Mouse (Mus musculus) myocyte (in vitro differentiated cells): Measurements from ENCODE around the gene Fuz. TPM values are rescaled to one million over a fixed set of nuclear protein-coding genes. Genes with fewer than 3 reads are reported as not detected.

Source experiments
- H3K27me3 ChIP-seq: one replicate; pipeline ENCODE4 v1.6.1; 2011; ENCODE audit not compliant: control insufficient read depth, insufficient read depth, insufficient read length
- H3K36me3 ChIP-seq: one replicate; pipeline ENCODE4 v1.6.1; 2011; ENCODE audit not compliant: control insufficient read depth, insufficient read depth
- H3K4me2 ChIP-seq: one replicate; pipeline ENCODE4 v1.6.1; 2011; ENCODE audit warnings: low read depth, control low read depth
- H3K4me3 ChIP-seq: one replicate; pipeline ENCODE4 v1.5.1; 2011; ENCODE audit warnings: mild to moderate bottlenecking, control low read depth, moderate library complexity
- H3K79me2 ChIP-seq: one replicate; pipeline ENCODE4 v1.6.1; 2011; ENCODE audit not compliant: control insufficient read depth, insufficient read depth
- H3ac ChIP-seq: one replicate; pipeline ENCODE4 v1.6.1; 2011; ENCODE audit not compliant: control insufficient read depth, insufficient read length
- CEBPB ChIP-seq: IDR thresholded peaks from 2 replicates; pipeline ENCODE4 v1.6.1; 2011; ENCODE audit warnings: mild to moderate bottlenecking, moderate library complexity; ENCODE audit not compliant: poor library complexity, insufficient read depth, severe bottlenecking
- E2F4 ChIP-seq: IDR thresholded peaks from one replicate; pipeline ENCODE4 v1.6.1; 2011; ENCODE audit warnings: mild to moderate bottlenecking, control low read depth, moderate library complexity; ENCODE audit not compliant: insufficient read depth
- MAX ChIP-seq: IDR thresholded peaks from one replicate; pipeline ENCODE4 v1.6.1; 2011; ENCODE audit warnings: low read depth, mild to moderate bottlenecking, control low read depth
- MYOD1 ChIP-seq, 3 experiments: IDR thresholded peaks; one replicate each; pipeline ENCODE4 v1.6.1; 2011; ENCODE audit warnings: control low read depth in 2 of 3, low read depth in 2 of 3, mild to moderate bottlenecking in 2 of 3, moderate library complexity in 1 of 3; ENCODE audit not compliant: insufficient read length in 2 of 3, control insufficient read depth in 1 of 3
- MYOG ChIP-seq, 3 experiments: IDR thresholded peaks; one replicate each; pipeline ENCODE4 v1.6.1; 2011; ENCODE audit warnings: control low read depth in 2 of 3, low read depth in 2 of 3, mild to moderate bottlenecking in 2 of 3; ENCODE audit not compliant: insufficient read length in 2 of 3, control insufficient read depth in 1 of 3, insufficient read depth in 1 of 3
- POLR2A ChIP-seq: IDR thresholded peaks from one replicate; pipeline ENCODE4 v1.6.1; 2011; ENCODE audit warnings: low read depth, mild to moderate bottlenecking, control low read depth, moderate library complexity; ENCODE audit not compliant: insufficient read length
- POLR2AphosphoS2 ChIP-seq: IDR thresholded peaks from one replicate; pipeline ENCODE4 v1.6.1; 2011; ENCODE audit warnings: low read depth, control low read depth; ENCODE audit not compliant: insufficient read length
- REST ChIP-seq: IDR thresholded peaks from one replicate; pipeline ENCODE4 v1.6.1; 2011; ENCODE audit warnings: mild to moderate bottlenecking, control low read depth, moderate library complexity; ENCODE audit not compliant: insufficient read depth, insufficient read length
- SRF ChIP-seq: IDR thresholded peaks from one replicate; pipeline ENCODE4 v1.6.1; 2011; ENCODE audit warnings: low read depth; ENCODE audit not compliant: control insufficient read depth, insufficient read length
- TCF12 ChIP-seq: IDR thresholded peaks from one replicate; pipeline ENCODE4 v1.6.1; 2011; ENCODE audit warnings: mild to moderate bottlenecking, control low read depth; ENCODE audit not compliant: poor library complexity, insufficient read depth, severe bottlenecking
- TCF3 ChIP-seq: IDR thresholded peaks from one replicate; pipeline ENCODE4 v1.6.1; 2011; ENCODE audit warnings: low read depth, control low read depth; ENCODE audit not compliant: insufficient read length
- USF1 ChIP-seq: IDR thresholded peaks from one replicate; pipeline ENCODE4 v1.6.1; 2011; ENCODE audit warnings: low read depth, mild to moderate bottlenecking, control low read depth, moderate library complexity
- polyA plus RNA-seq: library from polyadenylated mRNA; unstranded; fragments of >200 nt; fragmentation: generic; extraction: Trizol; gene quantifications from one replicate; pipeline ENCODE4 v1.2.1, GENCODE M21; 2012; ENCODE audit warnings: missing spikeins

The Fuz gene
- polyA plus RNA-seq, 1 experiment = 11.6 TPM

GRCm38 (mm10) chr7:44893197-44893596, 2.7 kb upstream of the Fuz start:
- peak overlapping the region; percentile 75 for H3K4me3 ChIP-seq
- H3K79me2 ChIP-seq = peaks cover 36% of the 10 kb centered on the region
- no peaks in the 10 kb centered on the region for H3K36me3 ChIP-seq
- no peaks in the 10 kb centered on the region for H3K27me3 ChIP-seq
- peak overlapping the region; percentile 87 for H3K4me2 ChIP-seq
- H3ac ChIP-seq = no peak overlapping the region
- no peak for TF ChIP-seq MYOG (IDR thresholded peaks at IDR 0.05; ENCODE audit: control insufficient read depth in 1 of 3, insufficient read depth in 1 of 3, insufficient read length in 2 of 3, low read depth in 2 of 3)
- TF ChIP-seq MAX = no peak
- no peak for TF ChIP-seq POLR2A
- no peak for TF ChIP-seq CEBPB
- no peak for TF ChIP-seq TCF12
- TF ChIP-seq MYOD1 (IDR thresholded peaks at IDR 0.05; ENCODE audit: control insufficient read depth in 1 of 3, insufficient read length in 2 of 3, low read depth in 2 of 3) = no peak
- TF ChIP-seq SRF = no peak
- no peak for TF ChIP-seq REST
- no peak for TF ChIP-seq TCF3
- TF ChIP-seq POLR2AphosphoS2 = no peak
- no peak for TF ChIP-seq USF1
- TF ChIP-seq E2F4 = no peak

- peaks cover 27% of the 10 kb centered on the region for H3K79me2 ChIP-seq
- H3K36me3 ChIP-seq = no peaks in the 10 kb centered on the region
- H3K4me3 ChIP-seq = no peak overlapping the region
- no peak overlapping the region for H3ac ChIP-seq
- no peak overlapping the region for H3K4me2 ChIP-seq
- TF ChIP-seq MYOD1 (IDR thresholded peaks at IDR 0.05; ENCODE audit: control insufficient read depth in 1 of 3, insufficient read length in 2 of 3, low read depth in 2 of 3) (no peak), TCF3 (no peak)
- H3K27me3 ChIP-seq = no peaks in the 10 kb centered on the region
Observed at GRCm38 (mm10) chr7:44894175-44894574, 1.7 kb upstream of the Fuz start.

DNA sequence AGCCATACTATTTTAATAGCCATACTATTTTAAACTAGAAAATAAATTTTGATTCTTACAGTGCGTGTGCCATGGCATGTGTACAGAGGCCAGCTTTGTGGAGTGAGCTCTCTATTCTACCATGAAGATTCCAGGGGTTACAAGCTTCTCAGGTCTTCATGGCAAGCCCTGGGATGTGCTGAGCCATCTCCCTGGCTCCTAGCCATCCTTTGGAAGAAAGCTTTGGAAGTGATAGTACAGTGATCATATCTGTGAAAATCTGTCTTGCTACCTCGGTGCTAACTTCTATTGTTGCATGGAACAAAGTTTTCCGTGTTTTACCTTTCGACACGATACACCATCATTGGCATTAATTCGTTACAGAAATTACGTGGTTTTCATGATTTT, 680 bp upstream of the Fuz start:
- H3K79me2 ChIP-seq = peaks cover 19% of the 10 kb centered on the region
- peak overlapping the region; percentile 46 for H3K4me3 ChIP-seq
- no peaks in the 10 kb centered on the region for H3K27me3 ChIP-seq
- H3ac ChIP-seq = no peak overlapping the region
- peak overlapping the region; percentile 94 for H3K4me2 ChIP-seq
- no peak for TF ChIP-seq MYOD1 (IDR thresholded peaks at IDR 0.05; ENCODE audit: control insufficient read depth in 1 of 3, insufficient read length in 2 of 3, low read depth in 2 of 3)
- TF ChIP-seq CEBPB = no peak
- no peak for TF ChIP-seq USF1
- H3K36me3 ChIP-seq = no peaks in the 10 kb centered on the region

DNA sequence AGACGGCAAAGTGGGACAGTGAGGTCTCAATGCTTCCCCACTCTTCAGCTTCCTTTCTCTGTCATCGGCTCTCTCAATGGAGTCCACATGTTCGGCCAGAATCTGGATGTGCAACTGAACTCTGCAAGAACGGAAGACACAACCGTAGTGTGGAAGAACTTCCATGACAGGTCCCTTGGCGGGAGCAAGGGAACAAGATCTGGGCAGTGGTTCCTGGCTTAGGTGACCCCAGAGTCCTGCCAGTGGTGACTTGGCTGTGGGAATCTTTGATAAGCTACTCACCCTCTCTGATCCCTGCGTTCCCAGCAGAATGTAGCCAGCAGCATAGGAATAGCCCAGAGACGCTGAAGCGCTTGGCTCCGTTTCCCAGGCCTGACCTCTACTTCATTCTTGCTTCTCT, 620 bp downstream of the Fuz start:
- no peak overlapping the region for H3ac ChIP-seq

GRCm38 (mm10) chr7:44898607-44899006, 2.7 kb downstream of the Fuz start:
- no peaks in the 10 kb centered on the region for H3K27me3 ChIP-seq
- H3K4me3 ChIP-seq = no peak overlapping the region
- no peaks in the 10 kb centered on the region for H3K79me2 ChIP-seq
- H3ac ChIP-seq = no peak overlapping the region
- no peak for TF ChIP-seq CEBPB
- no peak for TF ChIP-seq E2F4
- no peak for TF ChIP-seq TCF12
- peak; percentile 40 for TF ChIP-seq POLR2A
- TF ChIP-seq POLR2AphosphoS2 = peak; percentile 65
- no peak overlapping the region for H3K4me2 ChIP-seq
- H3K36me3 ChIP-seq = peaks cover 7% of the 10 kb centered on the region

More for the DNA sequence above, 620 bp downstream of the Fuz start:
- H3K4me2 ChIP-seq = peak overlapping the region; percentile 97
- H3K27me3 ChIP-seq = no peaks in the 10 kb centered on the region
- TF ChIP-seq MYOG (IDR thresholded peaks at IDR 0.05; ENCODE audit: control insufficient read depth in 1 of 3, insufficient read depth in 1 of 3, insufficient read length in 2 of 3, low read depth in 2 of 3) = no peak
- TF ChIP-seq POLR2A = no peak
- no peak for TF ChIP-seq E2F4
- no peak for TF ChIP-seq MYOD1 (IDR thresholded peaks at IDR 0.05; ENCODE audit: control insufficient read depth in 1 of 3, insufficient read length in 2 of 3, low read depth in 2 of 3)
- no peak for TF ChIP-seq SRF
- TF ChIP-seq TCF12 = no peak
- no peak for TF ChIP-seq TCF3
- TF ChIP-seq REST = no peak
- TF ChIP-seq POLR2AphosphoS2 = no peak
- TF ChIP-seq MAX = no peak
- no peak for TF ChIP-seq CEBPB
- no peak for TF ChIP-seq USF1
- no peaks in the 10 kb centered on the region for H3K36me3 ChIP-seq
- H3K79me2 ChIP-seq = peaks cover 6% of the 10 kb centered on the region
- peak overlapping the region; percentile 46 for H3K4me3 ChIP-seq
